Mouse (Mus musculus): ENCODE measurements around the gene Sfswap. TPM values are rescaled to one million over a fixed set of nuclear protein-coding genes. Genes with fewer than 3 reads are reported as not detected.

The Sfswap gene
- polyA plus RNA-seq, 1 experiment from 2014 or later: 70.3 TPM

- no peak for ATAC-seq (ENCODE audit: low FRiP score, low read depth)
- H3K27me3 ChIP-seq (replicated peaks): no peaks in the 10 kb centered on the region
- peaks cover 34% of the 10 kb centered on the region for H3K36me3 ChIP-seq
- no peak overlapping the region for H3K9ac ChIP-seq
- H3K4me2 ChIP-seq (replicated peaks): no peak overlapping the region
- H3K27ac ChIP-seq: no peak overlapping the region
- WGBS: 93% methylated on average over 2 of the region's 2 CpGs
- H3K4me3 ChIP-seq: no peak overlapping the region
- H3K9me3 ChIP-seq: no peaks in the 10 kb centered on the region
- no peaks in the 10 kb centered on the region for H3K4me1 ChIP-seq
Observed at GRCm38 (mm10) chr5:129534500-129534899, 33.5 kb downstream of the Sfswap start.

DNA sequence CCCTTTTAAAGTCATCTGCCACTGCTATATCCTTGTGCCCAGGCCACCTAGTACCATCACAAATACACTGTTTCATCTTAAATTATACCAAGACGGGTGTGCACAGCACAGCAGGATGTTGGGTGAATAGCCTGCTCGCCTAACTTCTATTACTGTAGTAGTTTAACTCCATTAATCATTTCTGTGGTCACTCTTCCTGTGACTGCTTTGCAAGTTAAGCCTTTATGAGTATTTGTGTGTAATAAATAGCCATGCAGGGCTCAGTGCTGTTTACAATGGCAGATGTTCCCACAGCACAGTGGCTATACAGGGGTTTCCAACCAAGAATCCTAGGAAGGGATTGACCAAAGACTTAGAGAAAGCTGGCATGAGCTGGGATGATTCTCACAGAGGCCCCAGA is 34.0 kb downstream of the Sfswap start:
- no peaks in the 10 kb centered on the region for H3K9me3 ChIP-seq
- H3K36me3 ChIP-seq: peaks cover 34% of the 10 kb centered on the region
- no peaks in the 10 kb centered on the region for H3K4me1 ChIP-seq
- no peak overlapping the region for H3K4me3 ChIP-seq
- no peak overlapping the region for H3K9ac ChIP-seq
- 87% methylated on average over 2 of the region's 2 CpGs for WGBS
- ATAC-seq (ENCODE audit: low FRiP score, low read depth): no peak
- H3K27ac ChIP-seq: no peak overlapping the region
- no peaks in the 10 kb centered on the region for H3K27me3 ChIP-seq (replicated peaks)
- no peak overlapping the region for H3K4me2 ChIP-seq (replicated peaks)

- Histone ChIP-seq H3K27ac (no peak overlapping the region), H3K36me3 (peaks cover 37% of the 10 kb centered on the region), H3K27me3 (replicated peaks) (no peaks in the 10 kb centered on the region), H3K4me3 (no peak overlapping the region), H3K9me3 (no peaks in the 10 kb centered on the region), H3K9ac (no peak overlapping the region), H3K4me2 (replicated peaks) (no peak overlapping the region), H3K4me1 (no peaks in the 10 kb centered on the region)
- over 99% methylated on average over 3 of the region's 3 CpGs for WGBS
- no peak for ATAC-seq (ENCODE audit: low FRiP score, low read depth)
Observed at GRCm38 (mm10) chr5:129535431-129535830, 34.4 kb downstream of the Sfswap start.

DNA sequence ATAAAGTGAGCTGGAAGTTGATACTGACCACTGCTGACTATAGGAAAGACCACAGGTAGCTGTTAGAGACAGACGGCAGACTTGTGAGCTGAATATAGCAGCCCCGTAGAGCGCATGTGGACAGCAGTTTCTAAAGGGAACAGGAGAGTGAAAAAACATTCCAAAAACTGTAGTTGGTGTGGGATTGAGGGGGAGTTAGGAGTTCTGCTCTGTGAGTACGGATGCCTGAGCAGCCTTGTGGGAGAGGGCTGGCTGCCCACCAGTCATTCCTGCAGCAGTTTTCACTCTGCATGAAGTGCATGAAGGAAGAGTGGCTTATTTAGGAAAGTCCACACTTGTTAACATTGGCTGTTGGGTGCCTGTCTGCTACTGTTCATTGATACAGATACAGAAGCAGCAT is 37.8 kb downstream of the Sfswap start:
- H3K36me3 ChIP-seq: peaks cover 60% of the 10 kb centered on the region
- no peak overlapping the region for H3K9ac ChIP-seq
- no peak for ATAC-seq (ENCODE audit: low FRiP score, low read depth)
- no peak overlapping the region for H3K4me3 ChIP-seq
- 94% methylated on average over 4 of the region's 4 CpGs for WGBS
- no peaks in the 10 kb centered on the region for H3K27me3 ChIP-seq (replicated peaks)
- H3K4me1 ChIP-seq: no peaks in the 10 kb centered on the region
- no peaks in the 10 kb centered on the region for H3K9me3 ChIP-seq
- no peak overlapping the region for H3K4me2 ChIP-seq (replicated peaks)
- no peak overlapping the region for H3K27ac ChIP-seq

DNA sequence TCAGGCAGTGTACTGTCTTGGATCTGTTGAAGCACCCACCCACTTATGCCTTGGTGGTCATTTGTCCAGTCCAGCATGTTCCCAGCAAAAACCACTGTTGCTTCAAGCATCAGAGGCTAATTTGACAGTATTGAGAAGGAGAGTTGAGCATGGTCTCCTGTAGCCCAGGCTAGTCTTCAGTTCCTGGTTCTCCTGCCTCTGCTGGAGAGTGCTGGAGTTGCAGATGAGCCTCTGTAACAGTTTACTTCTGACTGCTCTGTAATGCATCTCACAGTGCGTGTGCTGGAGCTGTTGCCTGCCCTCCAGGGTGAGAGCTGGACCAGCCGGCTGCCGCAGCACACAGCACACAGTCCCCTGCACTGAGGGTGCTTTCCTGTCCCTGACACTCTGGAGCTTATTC is 41.2 kb downstream of the Sfswap start:
- Histone ChIP-seq H3K4me3 (no peak overlapping the region), H3K9ac (no peak overlapping the region), H3K9me3 (no peaks in the 10 kb centered on the region), H3K4me2 (replicated peaks) (no peak overlapping the region), H3K36me3 (peaks cover 79% of the 10 kb centered on the region), H3K4me1 (no peaks in the 10 kb centered on the region), H3K27ac (no peak overlapping the region), H3K27me3 (replicated peaks) (no peaks in the 10 kb centered on the region)
- 90% methylated on average over 3 of the region's 3 CpGs for WGBS
- no peak for ATAC-seq (ENCODE audit: low FRiP score, low read depth)

- Histone ChIP-seq H3K36me3 (peaks cover 91% of the 10 kb centered on the region), H3K4me1 (no peaks in the 10 kb centered on the region), H3K9ac (no peak overlapping the region), H3K27ac (no peak overlapping the region), H3K4me3 (no peak overlapping the region), H3K4me2 (replicated peaks) (no peak overlapping the region), H3K9me3 (no peaks in the 10 kb centered on the region), H3K27me3 (replicated peaks) (no peaks in the 10 kb centered on the region)
- no peak for ATAC-seq (ENCODE audit: low FRiP score, low read depth)
- 88% methylated on average over 9 of the region's 9 CpGs for WGBS
Observed at GRCm38 (mm10) chr5:129545787-129546186, 44.8 kb downstream of the Sfswap start.

DNA sequence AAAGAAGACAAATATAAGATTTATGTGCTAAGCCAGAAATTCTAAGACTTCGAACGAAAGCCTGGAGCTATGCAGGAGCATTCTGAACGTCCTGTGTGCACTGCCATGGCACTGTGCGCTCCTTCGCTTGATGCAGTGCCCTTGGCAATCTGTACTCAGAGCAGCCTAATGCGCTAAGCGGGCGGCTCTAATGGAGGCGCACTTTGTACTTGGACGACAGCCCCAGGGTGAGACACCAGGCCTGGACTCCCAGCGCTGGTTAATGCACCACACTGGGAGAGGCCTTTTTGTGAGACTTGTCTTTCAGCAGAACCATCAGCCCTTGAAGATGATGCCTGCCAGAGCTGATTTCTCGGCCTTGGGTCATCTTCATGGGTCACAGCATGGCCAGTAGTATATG is 48.7 kb downstream of the Sfswap start:
- Histone ChIP-seq H3K27ac (no peak overlapping the region), H3K4me3 (no peak overlapping the region), H3K4me1 (no peaks in the 10 kb centered on the region), H3K4me2 (replicated peaks) (no peak overlapping the region), H3K9me3 (no peaks in the 10 kb centered on the region), H3K9ac (no peak overlapping the region), H3K36me3 (peaks cover 92% of the 10 kb centered on the region), H3K27me3 (replicated peaks) (no peaks in the 10 kb centered on the region)
- no peak for ATAC-seq (ENCODE audit: low FRiP score, low read depth)
- 91% methylated on average over 12 of the region's 12 CpGs for WGBS

DNA sequence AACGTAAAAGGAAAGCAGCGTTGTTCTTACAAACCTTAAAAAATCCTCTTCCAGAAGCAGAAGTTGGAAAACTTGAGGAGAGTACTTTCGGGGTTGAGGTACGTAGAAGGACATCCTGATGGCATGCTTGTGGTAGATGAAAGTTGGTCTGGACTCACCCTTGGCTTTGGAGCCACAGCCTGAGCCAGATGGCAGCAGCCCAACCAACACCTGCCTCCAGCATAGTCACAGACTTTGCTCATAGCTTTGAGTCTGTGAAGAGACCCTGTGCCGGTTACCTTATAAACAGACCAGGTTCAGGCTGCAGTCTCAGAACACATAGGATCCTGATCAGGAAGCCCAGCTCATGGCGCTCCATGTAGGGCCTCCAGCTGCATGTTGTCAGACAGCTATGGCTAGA is 49.8 kb downstream of the Sfswap start:
- Histone ChIP-seq H3K36me3 (peaks cover 95% of the 10 kb centered on the region), H3K27me3 (replicated peaks) (no peaks in the 10 kb centered on the region), H3K4me3 (no peak overlapping the region), H3K4me1 (no peaks in the 10 kb centered on the region), H3K4me2 (replicated peaks) (no peak overlapping the region), H3K9me3 (no peaks in the 10 kb centered on the region), H3K27ac (no peak overlapping the region), H3K9ac (no peak overlapping the region)
- ATAC-seq (ENCODE audit: low FRiP score, low read depth): no peak
- WGBS: 98% methylated on average over 6 of the region's 6 CpGs

GRCm38 (mm10) chr5:129551991-129552390 is 51.0 kb downstream of the Sfswap start:
- Histone ChIP-seq H3K4me1 (no peaks in the 10 kb centered on the region), H3K27me3 (replicated peaks) (no peaks in the 10 kb centered on the region), H3K36me3 (peaks cover 94% of the 10 kb centered on the region), H3K9ac (no peak overlapping the region), H3K27ac (no peak overlapping the region), H3K4me2 (replicated peaks) (no peak overlapping the region), H3K9me3 (no peaks in the 10 kb centered on the region), H3K4me3 (no peak overlapping the region)
- WGBS: 90% methylated on average over 2 of the region's 2 CpGs
- no peak for ATAC-seq (ENCODE audit: low FRiP score, low read depth)

- Histone ChIP-seq H3K4me2 (replicated peaks) (no peak overlapping the region), H3K4me3 (no peak overlapping the region), H3K27me3 (replicated peaks) (no peaks in the 10 kb centered on the region), H3K36me3 (peaks cover 92% of the 10 kb centered on the region), H3K27ac (no peak overlapping the region), H3K9me3 (no peaks in the 10 kb centered on the region), H3K9ac (no peak overlapping the region), H3K4me1 (no peaks in the 10 kb centered on the region)
- ATAC-seq (ENCODE audit: low FRiP score, low read depth): no peak
- 93% methylated on average over 6 of the region's 6 CpGs for WGBS
Observed at GRCm38 (mm10) chr5:129553642-129554041, 52.6 kb downstream of the Sfswap start.

GRCm38 (mm10) chr5:129558591-129558990 is 57.6 kb downstream of the Sfswap start:
- Histone ChIP-seq H3K4me2 (replicated peaks) (no peak overlapping the region), H3K36me3 (peaks cover 83% of the 10 kb centered on the region), H3K9ac (no peak overlapping the region), H3K4me3 (no peak overlapping the region), H3K27me3 (replicated peaks) (no peaks in the 10 kb centered on the region), H3K27ac (no peak overlapping the region), H3K4me1 (no peaks in the 10 kb centered on the region), H3K9me3 (no peaks in the 10 kb centered on the region)
- 86% methylated on average over 5 of the region's 5 CpGs for WGBS
- ATAC-seq (ENCODE audit: low FRiP score, low read depth): no peak

GRCm38 (mm10) chr5:129559283-129559682 is 58.3 kb downstream of the Sfswap start:
- H3K4me1 ChIP-seq: no peaks in the 10 kb centered on the region
- no peak for ATAC-seq (ENCODE audit: low FRiP score, low read depth)
- no peak overlapping the region for H3K4me2 ChIP-seq (replicated peaks)
- 64% methylated on average over 11 of the region's 11 CpGs for WGBS
- no peak overlapping the region for H3K4me3 ChIP-seq
- H3K27me3 ChIP-seq (replicated peaks): no peaks in the 10 kb centered on the region
- peaks cover 83% of the 10 kb centered on the region for H3K36me3 ChIP-seq
- H3K9me3 ChIP-seq: no peaks in the 10 kb centered on the region
- no peak overlapping the region for H3K27ac ChIP-seq
- H3K9ac ChIP-seq: no peak overlapping the region

DNA sequence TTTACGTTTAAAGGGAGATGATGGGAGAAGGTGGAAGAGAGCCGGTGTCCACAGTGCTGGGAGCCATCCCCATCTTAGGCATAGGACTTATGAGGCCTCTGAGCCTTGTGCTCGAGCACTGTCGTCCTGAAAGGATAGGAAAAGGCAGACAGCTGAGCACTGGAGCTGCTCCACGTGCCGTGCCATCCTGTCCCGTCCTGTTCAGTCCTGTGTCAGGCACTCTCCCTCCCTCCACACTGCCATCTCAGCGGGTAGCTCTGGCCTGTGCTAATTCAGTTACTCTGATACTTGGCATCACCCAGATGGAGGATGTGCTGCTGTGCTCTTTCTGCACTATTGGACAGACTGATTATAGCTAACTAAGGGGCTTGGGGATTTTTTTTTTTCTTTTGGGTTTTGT is 61.3 kb downstream of the Sfswap start:
- Histone ChIP-seq H3K9me3 (no peaks in the 10 kb centered on the region), H3K4me1 (no peaks in the 10 kb centered on the region), H3K36me3 (peaks cover 81% of the 10 kb centered on the region), H3K9ac (no peak overlapping the region), H3K4me3 (no peak overlapping the region), H3K4me2 (replicated peaks) (no peak overlapping the region), H3K27me3 (replicated peaks) (no peaks in the 10 kb centered on the region), H3K27ac (no peak overlapping the region)
- WGBS: 90% methylated on average over 8 of the region's 8 CpGs
- no peak for ATAC-seq (ENCODE audit: low FRiP score, low read depth)
